Mouse (Mus musculus): ENCODE results near the gene Plekhs1. TPM values are rescaled to one million over a fixed set of nuclear protein-coding genes. Genes with fewer than 3 reads are reported as not detected.

The Plekhs1 gene
- total and polyA plus RNA-seq, 3 experiments: 0.84 to 0.85 TPM; not detected in 1

GRCm38 (mm10) chr19:56422476-56423338 lies 38.7 kb upstream of the Plekhs1 start (continued):
- TF ChIP-seq NELFE (IDR thresholded peaks at IDR 0.05; ENCODE audit: low read depth, low read length): no peak
- peak; percentile 94 for TF ChIP-seq RAD21 (IDR thresholded peaks at IDR 0.05; ENCODE audit: low read depth, low read length)

GRCm38 (mm10) chr19:56423370-56423769 lies 38.1 kb upstream of the Plekhs1 start:
- no peak overlapping the region for H3K9ac ChIP-seq (ENCODE audit: control insufficient read depth, low read depth, low read length, poor library complexity, severe bottlenecking)
- no peaks in the 10 kb centered on the region for H3K27me3 ChIP-seq (ENCODE audit: control insufficient read depth in 1 of 2, insufficient read depth in 2 of 2, low read length in 2 of 2)
- TF ChIP-seq UBTF (IDR thresholded peaks at IDR 0.05; ENCODE audit: borderline replicate concordance, insufficient read depth, low read depth, low read length): no peak
- no peak for TF ChIP-seq GATA1 (IDR thresholded peaks at IDR 0.05; ENCODE audit: low read depth, low read length)
- TF ChIP-seq POLR2A (IDR thresholded peaks at IDR 0.05; ENCODE audit: control insufficient read depth in 1 of 2, insufficient read depth in 1 of 2, low read depth in 1 of 2, low read length in 2 of 2, poor library complexity in 1 of 2): no peak
- no peak for TF ChIP-seq ZMIZ1 (IDR thresholded peaks at IDR 0.05; ENCODE audit: low read depth, low read length)
- TF ChIP-seq E2F4 (IDR thresholded peaks at IDR 0.05; ENCODE audit: borderline replicate concordance, low read depth, low read length): no peak
- TF ChIP-seq MEF2A (IDR thresholded peaks at IDR 0.05; ENCODE audit: extremely low read depth, insufficient replicate concordance, low read depth, low read length, poor library complexity, severe bottlenecking): no peak
- no peak for TF ChIP-seq ETS1 (IDR thresholded peaks at IDR 0.05; ENCODE audit: low read depth, low read length)
- no peak for TF ChIP-seq HCFC1 (IDR thresholded peaks at IDR 0.05; ENCODE audit: low read depth, low read length)
- no peak for TF ChIP-seq CHD1 (IDR thresholded peaks at IDR 0.05; ENCODE audit: low read depth, low read length)
- no peak for TF ChIP-seq TBP (IDR thresholded peaks at IDR 0.05; ENCODE audit: low read depth, low read length)
- H3K9me3 ChIP-seq (replicated peaks; ENCODE audit: insufficient read depth, low read length): no peaks in the 10 kb centered on the region
- no peaks in the 10 kb centered on the region for H3K4me1 ChIP-seq (ENCODE audit: control insufficient read depth in 1 of 2, insufficient read depth in 2 of 2, low read length in 2 of 2)
- no peak for DNase-seq (ENCODE audit: low read depth, low spot score)
- H3K4me3 ChIP-seq (ENCODE audit: control insufficient read depth in 1 of 2, insufficient read depth in 1 of 2, low read depth in 2 of 2, low read length in 2 of 2): no peak overlapping the region
- no peaks in the 10 kb centered on the region for H3K79me2 ChIP-seq (ENCODE audit: control insufficient read depth, insufficient read depth, low read length, poor library complexity)
- H3K27ac ChIP-seq (ENCODE audit: control insufficient read depth, low read depth, low read length): no peak overlapping the region
- H3K36me3 ChIP-seq (ENCODE audit: control insufficient read depth in 1 of 2, insufficient read depth in 2 of 2, low read length in 2 of 2): peaks cover 0 to 8% of the 10 kb centered on the region in 2 experiments; a peak in 1 of 4 replicates

- Histone ChIP-seq H3K27ac (ENCODE audit: control insufficient read depth, low read depth, low read length) (no peak overlapping the region), H3K4me3 (ENCODE audit: control insufficient read depth in 1 of 2, insufficient read depth in 1 of 2, low read depth in 2 of 2, low read length in 2 of 2) (no peak overlapping the region), H3K4me1 (ENCODE audit: control insufficient read depth in 1 of 2, insufficient read depth in 2 of 2, low read length in 2 of 2) (no peaks in the 10 kb centered on the region), H3K9me3 (replicated peaks; ENCODE audit: insufficient read depth, low read length) (no peaks in the 10 kb centered on the region), H3K36me3 (ENCODE audit: control insufficient read depth in 1 of 2, insufficient read depth in 2 of 2, low read length in 2 of 2) (peaks cover 0 to 8% of the 10 kb centered on the region in 2 experiments; a peak in 1 of 4 replicates), H3K9ac (ENCODE audit: control insufficient read depth, low read depth, low read length, poor library complexity, severe bottlenecking) (no peak overlapping the region), H3K79me2 (ENCODE audit: control insufficient read depth, insufficient read depth, low read length, poor library complexity) (no peaks in the 10 kb centered on the region), H3K27me3 (ENCODE audit: control insufficient read depth in 1 of 2, insufficient read depth in 2 of 2, low read length in 2 of 2) (no peaks in the 10 kb centered on the region)
- TF ChIP-seq NELFE (IDR thresholded peaks at IDR 0.05; ENCODE audit: low read depth, low read length) (no peak), EP300 (IDR thresholded peaks at IDR 0.05; ENCODE audit: low read depth in 1 of 2, low read length in 2 of 2) (no peak), USF2 (IDR thresholded peaks at IDR 0.05; ENCODE audit: borderline replicate concordance in 1 of 2, insufficient read depth in 1 of 2, low read depth in 1 of 2, low read length in 2 of 2) (no peak), CHD2 (IDR thresholded peaks at IDR 0.05; ENCODE audit: low read length) (no peak), SMC3 (IDR thresholded peaks at IDR 0.05; ENCODE audit: low read depth, low read length) (no peak), ZMIZ1 (IDR thresholded peaks at IDR 0.05; ENCODE audit: low read depth, low read length) (no peak), RCOR1 (IDR thresholded peaks at IDR 0.05; ENCODE audit: low read depth, low read length) (no peak), TAL1 (IDR thresholded peaks at IDR 0.05; ENCODE audit: low read length) (no peak), POLR2A (IDR thresholded peaks at IDR 0.05; ENCODE audit: control insufficient read depth in 1 of 2, insufficient read depth in 1 of 2, low read depth in 1 of 2, low read length in 2 of 2, poor library complexity in 1 of 2) (no peak), JUND (IDR thresholded peaks at IDR 0.05; ENCODE audit: low read depth, low read length) (no peak), MAX (IDR thresholded peaks at IDR 0.05; ENCODE audit: low read length) (no peak), TCF12 (IDR thresholded peaks at IDR 0.05; ENCODE audit: low read depth, low read length) (no peak), SIN3A (IDR thresholded peaks at IDR 0.05; ENCODE audit: low read length) (no peak), TBP (IDR thresholded peaks at IDR 0.05; ENCODE audit: low read depth, low read length) (no peak)
- no peak for DNase-seq (ENCODE audit: low read depth, low spot score)
Observed at GRCm38 (mm10) chr19:56424606-56425395, 36.6 kb upstream of the Plekhs1 start.
